Mouse (Mus musculus) erythroid progenitor cell, adult 5-6 weeks (primary cell): ENCODE measurements around the gene Pld3. TPM values are rescaled to one million over a fixed set of nuclear protein-coding genes. Genes with fewer than 3 reads are reported as not detected.

Source experiments
- ATAC-seq: replicated peaks from 2 replicates; pipeline ENCODE4 v1.8.0; 2016; ENCODE audit warnings: moderate number of reproducible peaks, mild to moderate bottlenecking, moderate TSS enrichment, inconsistent platforms; ENCODE audit not compliant: poor library complexity, low FRiP score, severe bottlenecking
- total RNA-seq, 2 experiments: library from RNA; stranded (forward) in 1 of 2; stranded (reverse) in 1 of 2; fragments of 150-400 nt in 1 of 2; fragments of 186-747, 209-891 nt in 1 of 2; gene quantifications; 2 replicates each; pipeline versions ENCODE4 v1.2.3 to v1.2.4; 2015 to 2017; ENCODE audit warnings: low replicate concordance in 2 of 2

Gene Pld3
- total RNA-seq, 2 experiments from 2014 or later = 26.3 to 88.0 TPM

GRCm38 (mm10) chr7:27490227-27490542, 62.8 kb downstream of the Pld3 start:
- no peak for ATAC-seq

- no peak for ATAC-seq
Observed at GRCm38 (mm10) chr7:27489270-27489869, 63.6 kb downstream of the Pld3 start.

- no peak for ATAC-seq
Observed at GRCm38 (mm10) chr7:27487740-27488268, 65.2 kb downstream of the Pld3 start.

GRCm38 (mm10) chr7:27486770-27487697, 66.0 kb downstream of the Pld3 start, which contains the start of gene Sertad1:
Sertad1 (plus strand) TSS chr7:27486910.
- ATAC-seq = peak; percentile 77

GRCm38 (mm10) chr7:27486102-27486769, 66.8 kb downstream of the Pld3 start:
- ATAC-seq = peak; percentile 6

GRCm38 (mm10) chr7:27483860-27484259, 69.2 kb downstream of the Pld3 start:
- ATAC-seq = no peak

Other genes with a start within 250 kb of the Pld3 start
- not detected in 2 replicates for gene Ltbp4, start 215.5 kb downstream of the Pld3 start, total RNA-seq (2015; ENCODE audit: low replicate concordance)
- 0.61 TPM in 1 of 2 replicates, not detected in the other for gene Ltbp4, start 215.5 kb downstream of the Pld3 start, total RNA-seq (2017; ENCODE audit: low replicate concordance)
- 11.5 and 20.5 TPM in 2 replicates for gene Shkbp1, start 197.2 kb downstream of the Pld3 start, total RNA-seq (2015; ENCODE audit: low replicate concordance)
- gene Shkbp1, start 197.2 kb downstream of the Pld3 start, total RNA-seq (2017; ENCODE audit: low replicate concordance) = 4.7 and 5.1 TPM in 2 replicates
- 8.0 TPM in 1 of 2 replicates, not detected in the other for gene Gm20479, start 195.8 kb downstream of the Pld3 start, total RNA-seq (2015; ENCODE audit: low replicate concordance)
- not detected in 2 replicates for gene Gm20479, start 195.8 kb downstream of the Pld3 start, total RNA-seq (2017; ENCODE audit: low replicate concordance)
- not detected in 2 replicates for gene Sptbn4, start 105.5 kb downstream of the Pld3 start, total RNA-seq (2015; ENCODE audit: low replicate concordance)
- 0.08 and 0.13 TPM in 2 replicates for gene Sptbn4, start 105.5 kb downstream of the Pld3 start, total RNA-seq (2017; ENCODE audit: low replicate concordance)
- gene Blvrb, start 105.2 kb downstream of the Pld3 start, total RNA-seq (2015; ENCODE audit: low replicate concordance) = 538 and 642 TPM in 2 replicates
- gene Blvrb, start 105.2 kb downstream of the Pld3 start, total RNA-seq (2017; ENCODE audit: low replicate concordance) = 484 and 602 TPM in 2 replicates
- gene Sertad3, start 79.5 kb downstream of the Pld3 start, total RNA-seq (2015; ENCODE audit: low replicate concordance) = 9.0 and 9.2 TPM in 2 replicates
- 14.8 and 19.6 TPM in 2 replicates for gene Sertad3, start 79.5 kb downstream of the Pld3 start, total RNA-seq (2017; ENCODE audit: low replicate concordance)
- 1.7 and 6.8 TPM in 2 replicates for gene Sertad1, start 66.3 kb downstream of the Pld3 start, total RNA-seq (2015; ENCODE audit: low replicate concordance)
- gene Sertad1, start 66.3 kb downstream of the Pld3 start, total RNA-seq (2017; ENCODE audit: low replicate concordance) = 5.5 and 7.0 TPM in 2 replicates
- 0.36 and 0.42 TPM in 2 replicates for gene Prx, start 53.9 kb downstream of the Pld3 start, total RNA-seq (2015; ENCODE audit: low replicate concordance)
- 1.4 and 5.1 TPM in 2 replicates for gene Prx, start 53.9 kb downstream of the Pld3 start, total RNA-seq (2017; ENCODE audit: low replicate concordance)
- not detected in 2 replicates for gene Hipk4, start 30.0 kb downstream of the Pld3 start, total RNA-seq (2015; ENCODE audit: low replicate concordance)
- gene Hipk4, start 30.0 kb downstream of the Pld3 start, total RNA-seq (2017; ENCODE audit: low replicate concordance) = not detected in 2 replicates
- gene 2310022A10Rik, start within 50 bp of the Pld3 start, total RNA-seq (2015; ENCODE audit: low replicate concordance) = 11.2 and 18.9 TPM in 2 replicates
- 1.6 and 6.8 TPM in 2 replicates for gene 2310022A10Rik, start within 50 bp of the Pld3 start, total RNA-seq (2017; ENCODE audit: low replicate concordance)
- 28.5 and 59.9 TPM in 2 replicates for gene Akt2, start 38.3 kb upstream of the Pld3 start, total RNA-seq (2015; ENCODE audit: low replicate concordance)
- gene Akt2, start 38.3 kb upstream of the Pld3 start, total RNA-seq (2017; ENCODE audit: low replicate concordance) = 25.1 and 48.1 TPM in 2 replicates
- not detected in 2 replicates for gene Ttc9b, start 100.7 kb upstream of the Pld3 start, total RNA-seq (2015; ENCODE audit: low replicate concordance)
- gene Ttc9b, start 100.7 kb upstream of the Pld3 start, total RNA-seq (2017; ENCODE audit: low replicate concordance) = not detected in 2 replicates
- gene Map3k10, start 121.4 kb upstream of the Pld3 start, total RNA-seq (2015; ENCODE audit: low replicate concordance) = 0.72 and 6.7 TPM in 2 replicates
- 0.13 TPM in 1 of 2 replicates, not detected in the other for gene Map3k10, start 121.4 kb upstream of the Pld3 start, total RNA-seq (2017; ENCODE audit: low replicate concordance)
- not detected in 2 replicates for gene Zfp607b, start 136.1 kb upstream of the Pld3 start, total RNA-seq (2015; ENCODE audit: low replicate concordance)
- 1.7 TPM in 1 of 2 replicates, not detected in the other for gene Zfp607b, start 136.1 kb upstream of the Pld3 start, total RNA-seq (2017; ENCODE audit: low replicate concordance)
- gene Zfp60, start 178.2 kb upstream of the Pld3 start, total RNA-seq (2015; ENCODE audit: low replicate concordance) = 0.36 and 6.3 TPM in 2 replicates
- 0.39 and 2.8 TPM in 2 replicates for gene Zfp60, start 178.2 kb upstream of the Pld3 start, total RNA-seq (2017; ENCODE audit: low replicate concordance)